Mouse (Mus musculus) left cerebral cortex, postnatal 36 days (tissue): ENCODE measurements around the gene Zfp322a. TPM values are rescaled to one million over a fixed set of nuclear protein-coding genes. Genes with fewer than 3 reads are reported as not detected.
"Not testable (repeated sequence)": the region's sequence is repeated elsewhere in the genome, so short reads cannot be mapped to it uniquely, and the experiment has no call there.

Experiments
- DNase-seq, 2 experiments: peaks; one replicate each; pipeline ENCODE4 v3.0.0; 2021 to 2022; ENCODE audit warnings: low spot score in 2 of 2, mixed read lengths in 1 of 2
- intact Hi-C: fragments of 180-260 bp; cut with DNase I; formaldehyde crosslinking; loops from one replicate; pipeline ENCODE4 v1.15.1; 2025
- total RNA-seq, 2 experiments: library from RNA; stranded (reverse); gene quantifications; 2 replicates each; pipeline ENCODE4 v1.2.3; 2021

Zfp322a gene
- total RNA-seq, 2 experiments from 2014 or later = 26.3 to 35.5 TPM

DNA sequence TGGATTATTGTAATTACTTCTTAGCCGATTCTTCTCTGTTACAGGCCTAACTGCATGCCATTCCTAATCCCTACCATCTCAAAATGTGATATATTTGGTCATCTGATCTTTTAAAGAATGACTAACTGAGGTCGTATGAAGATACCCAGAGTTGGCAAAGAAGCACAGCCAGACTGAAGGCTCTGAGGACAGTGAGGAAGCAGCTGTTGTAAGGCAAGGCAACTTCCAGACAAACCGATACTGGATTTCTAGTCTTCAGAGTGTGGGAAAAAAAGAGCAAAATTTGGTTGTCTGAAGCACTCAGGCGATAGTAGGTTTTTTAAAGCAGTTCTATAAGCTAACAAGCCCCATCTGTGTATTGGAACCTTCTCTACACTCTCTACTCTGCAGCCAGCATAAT, 7.5 kb downstream of the Zfp322a start:
- intact Hi-C loops = no loop called here
- DNase-seq = no peak

- DNase-seq, intact Hi-C loops: not testable (repeated sequence)
Measured at GRCm38 (mm10) chr13:23354541-23354940, 14.5 kb downstream of the Zfp322a start.

- no peak for DNase-seq
Measured at GRCm38 (mm10) chr13:23317305-23317889, 51.6 kb downstream of the Zfp322a start.

DNA sequence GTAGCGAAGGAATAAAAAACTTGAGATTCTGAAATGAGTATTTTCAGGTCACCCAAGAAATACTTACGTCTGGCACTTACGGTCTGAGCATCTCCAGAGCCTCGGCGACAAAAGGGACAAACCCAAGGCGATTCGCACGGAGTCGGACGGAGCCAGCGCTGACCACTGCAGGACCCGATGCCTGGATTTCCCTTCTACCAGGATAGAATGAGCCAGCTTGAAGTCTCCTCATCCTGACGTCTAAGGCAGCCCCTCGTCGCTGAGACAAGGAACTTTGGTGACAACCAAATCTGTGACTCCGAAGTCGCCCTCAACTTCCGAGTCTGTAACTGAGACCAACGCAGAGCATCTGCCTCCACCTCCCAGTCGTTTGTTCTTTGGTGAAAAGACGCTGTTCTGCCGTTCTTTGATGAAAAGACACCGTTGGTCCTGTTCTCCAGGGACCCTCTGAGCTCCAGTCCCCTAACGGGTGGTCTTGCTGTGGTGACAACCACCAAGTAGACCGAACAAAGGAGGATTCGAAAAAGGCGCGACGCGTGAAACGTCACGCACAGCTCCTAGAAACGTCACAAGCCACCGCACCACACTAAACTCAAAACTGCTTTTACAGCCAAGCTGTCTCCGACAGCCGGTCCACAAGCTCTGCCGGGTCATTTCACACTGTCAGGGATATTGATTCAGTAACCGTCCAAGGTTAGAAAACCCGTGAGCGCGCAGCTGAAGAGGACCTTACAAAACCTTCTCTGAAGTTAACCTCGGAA, 55.9 kb downstream of the Zfp322a start:
- intact Hi-C loops = no loop called here
- DNase-seq = peak in 1 of 2 experiments; percentile 7

More at GRCm38 (mm10) chr13:23317305-23317889, 51.6 kb downstream of the Zfp322a start:
- intact Hi-C loops = no loop called here

- no peak for DNase-seq
- intact Hi-C loops = no loop called here
Measured at GRCm38 (mm10) chr13:23310036-23310435, 59.0 kb downstream of the Zfp322a start.

- intact Hi-C loops = no loop called here
- DNase-seq = peak in 1 of 2 experiments; percentile 18
Measured at GRCm38 (mm10) chr13:23309495-23310011, 59.5 kb downstream of the Zfp322a start.

- peak; percentile 31 to 44 for DNase-seq
Measured at GRCm38 (mm10) chr13:23308639-23309307, 60.2 kb downstream of the Zfp322a start.

DNA sequence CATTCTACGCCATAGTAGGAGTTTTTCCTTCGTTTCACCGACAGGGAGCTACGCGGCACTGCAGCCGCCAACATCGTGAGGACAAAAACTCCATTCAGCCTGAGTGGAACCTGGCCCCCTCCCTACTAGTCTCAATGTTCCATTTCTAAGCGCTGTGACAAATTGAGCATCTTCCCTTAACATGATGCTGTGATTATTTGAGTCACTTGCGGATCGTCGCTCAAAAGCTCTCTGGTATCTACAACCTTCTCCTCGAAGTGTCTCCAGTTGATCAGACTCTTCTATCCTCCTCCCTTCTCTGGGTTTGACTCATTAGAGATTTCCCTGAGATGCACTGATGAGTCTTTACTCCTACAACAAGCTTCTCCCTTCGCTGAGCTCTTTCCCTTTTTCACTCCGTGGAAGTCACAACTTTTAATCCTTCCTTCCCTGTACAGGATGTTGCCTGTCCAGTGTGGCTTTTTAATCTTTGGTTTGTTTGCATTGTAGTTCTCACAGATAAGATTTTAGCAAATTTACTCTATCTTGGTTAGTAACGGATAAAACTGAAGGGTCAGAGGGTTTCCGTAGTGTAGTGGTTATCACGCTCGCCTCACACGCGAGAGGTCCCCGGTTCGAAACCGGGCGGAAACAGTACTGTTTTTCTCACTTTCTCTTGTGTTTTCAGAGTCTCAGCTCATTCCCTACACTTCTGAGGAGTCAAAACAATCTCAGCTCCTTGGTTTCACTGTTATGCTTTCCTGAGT, 61.8 kb downstream of the Zfp322a start:
- peak; percentile 34 to 49 for DNase-seq
- intact Hi-C loops = no loop called here

More at GRCm38 (mm10) chr13:23308639-23309307, 60.2 kb downstream of the Zfp322a start:
- intact Hi-C loops = not testable (repeated sequence)

DNA sequence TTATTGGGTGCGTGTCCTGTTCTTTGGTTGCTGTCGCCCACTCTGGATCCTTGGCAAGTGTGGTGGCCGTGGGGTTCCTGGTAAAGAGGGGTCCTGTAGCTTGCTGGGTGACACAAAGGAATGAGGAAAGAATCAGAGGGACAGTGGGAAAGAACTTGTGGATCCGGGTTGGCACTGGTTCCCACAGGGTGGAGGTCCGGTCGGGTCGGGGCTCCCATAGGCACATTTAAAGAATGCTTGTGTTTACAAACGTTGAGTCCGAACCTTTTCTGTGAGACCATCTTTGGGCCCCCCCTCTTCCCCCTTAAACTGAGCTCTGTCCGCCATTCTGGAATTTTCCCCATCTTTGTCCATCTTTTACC, 62.3 kb downstream of the Zfp322a start:
- intact Hi-C loops = no loop called here

More for the DNA sequence above, 62.3 kb downstream of the Zfp322a start:
- no peak for DNase-seq

Other genes starting within 250 kb of the Zfp322a start
- not detected for gene Vmn1r218, start 236.1 kb downstream of the Zfp322a start, total RNA-seq
- gene Vmn1r219, start 209.9 kb downstream of the Zfp322a start, total RNA-seq = not detected
- not detected for gene Vmn1r220, start 181.2 kb downstream of the Zfp322a start, total RNA-seq
- gene Vmn1r221, start 155.1 kb downstream of the Zfp322a start, total RNA-seq = not detected
- gene Vmn1r222, start 133.3 kb downstream of the Zfp322a start, total RNA-seq = not detected
- not detected for gene Vmn1r223, start 122.1 kb downstream of the Zfp322a start, total RNA-seq
- 1 to 10 TPM; 8.4 to 8.5 TPM for gene Abt1, start 54.7 kb upstream of the Zfp322a start, total RNA-seq
- not detected for gene Btn1a1, start 96.7 kb upstream of the Zfp322a start, total RNA-seq
- 1 to 10 TPM in 1 of 2 experiments, under 1 TPM in 1; 0.93 to 1.5 TPM for gene Btn2a2, start 119.6 kb upstream of the Zfp322a start, total RNA-seq
- 100 to 1,000 TPM; 319 to 326 TPM for gene Hist1h4h, start 161.8 kb upstream of the Zfp322a start, total RNA-seq
- 1 to 10 TPM; 6.2 to 7.0 TPM for gene Hist1h2af, start 164.7 kb upstream of the Zfp322a start, total RNA-seq
- 1 to 10 TPM; 3.6 to 4.6 TPM for gene Hist1h3g, start 166.2 kb upstream of the Zfp322a start, total RNA-seq
- gene Hist1h2bh, start 174.2 kb upstream of the Zfp322a start, total RNA-seq = 1 to 10 TPM in 1 of 2 experiments, under 1 TPM in 1; 0.79 to 1.2 TPM
- gene Hist1h3f, start 174.8 kb upstream of the Zfp322a start, total RNA-seq = 10 to 100 TPM; 17.9 to 18.2 TPM
- gene Hist1h4f, start 182.4 kb upstream of the Zfp322a start, total RNA-seq = 100 to 1,000 TPM; 173 to 184 TPM
- 1 to 10 TPM; 4.7 to 6.5 TPM for gene Hist1h1d, start 184.1 kb upstream of the Zfp322a start, total RNA-seq
- 10 to 100 TPM; 46.6 to 51.6 TPM for gene Hist1h3e, start 193.2 kb upstream of the Zfp322a start, total RNA-seq
- gene Hist1h2ae, start 202.0 kb upstream of the Zfp322a start, total RNA-seq = 1 to 10 TPM; 6.2 to 7.8 TPM
- 10 to 100 TPM; 86.3 to 99.7 TPM for gene Hist1h2bg, start 202.2 kb upstream of the Zfp322a start, total RNA-seq
- 10 to 100 TPM; 20.6 to 28.9 TPM for gene Hist1h2bf, start 205.0 kb upstream of the Zfp322a start, total RNA-seq
- 1 to 10 TPM; 3.1 to 8.2 TPM for gene Hist1h2ad, start 205.2 kb upstream of the Zfp322a start, total RNA-seq
- 10 to 100 TPM in 1 of 2 experiments, 1 to 10 TPM in 1; 7.7 to 10.8 TPM for gene Hist1h3d, start 206.6 kb upstream of the Zfp322a start, total RNA-seq
- 100 to 1,000 TPM; 160 to 166 TPM for gene Hist1h4d, start 212.4 kb upstream of the Zfp322a start, total RNA-seq